Mouse (Mus musculus) B cell, adult (primary cell): ENCODE results near the gene Intu. TPM values are rescaled to one million over a fixed set of nuclear protein-coding genes. Genes with fewer than 3 reads are reported as not detected.

Experiments
- total RNA-seq: library from RNA; stranded (reverse); gene quantifications from 4 replicates; pipeline ENCODE4 v1.2.4, GENCODE M21; 2023; ENCODE audit not compliant: inconsistent age

Intu gene
- total RNA-seq, result 0.90 to 2.4 TPM (median 1.6 TPM) in 4 replicates

DNA sequence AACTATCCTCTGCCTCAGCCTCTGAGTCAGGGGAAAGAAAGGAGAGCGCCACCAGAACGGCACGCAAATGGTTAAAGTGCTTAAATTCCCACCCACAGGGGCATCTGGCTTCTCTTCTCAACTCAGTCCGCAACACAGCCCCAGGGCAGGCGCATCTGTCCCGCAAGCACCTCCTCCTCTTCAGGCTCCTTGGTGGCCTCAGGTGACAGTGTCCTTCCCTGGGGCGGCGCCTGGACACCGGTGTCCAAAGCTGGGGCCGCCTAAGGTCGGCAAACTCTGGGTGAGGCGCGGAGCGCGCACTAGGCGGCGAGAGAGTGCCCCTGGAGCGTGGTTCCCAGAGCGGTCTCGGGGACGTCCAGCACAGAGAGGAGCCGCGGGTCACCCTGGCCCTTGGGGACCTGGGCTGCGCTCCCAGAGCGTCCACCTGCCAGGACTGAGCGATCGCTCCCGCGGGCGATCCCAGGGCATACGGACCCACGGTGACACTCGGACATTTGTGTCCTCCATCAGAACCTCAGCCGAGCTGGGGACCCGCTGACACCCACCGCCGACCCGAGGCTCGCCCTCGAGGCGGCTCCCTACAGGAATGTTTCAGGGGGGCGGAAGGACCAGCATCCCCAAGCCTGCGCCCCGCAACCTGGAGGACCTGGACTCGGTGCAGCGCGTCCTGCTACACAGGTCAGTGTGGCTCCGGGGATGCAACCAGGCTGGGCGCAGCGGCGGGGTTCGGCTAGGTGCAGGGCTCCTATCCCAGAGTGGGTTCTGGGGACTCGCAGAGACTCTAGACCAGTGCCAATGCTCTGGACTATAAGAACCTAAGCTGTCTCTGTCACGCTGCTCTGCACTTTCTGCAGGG, at the start of gene Intu:
Gene Intu, plus strand, starts transcription at position 1 of the 856 bp plus-strand sequence.

DNA sequence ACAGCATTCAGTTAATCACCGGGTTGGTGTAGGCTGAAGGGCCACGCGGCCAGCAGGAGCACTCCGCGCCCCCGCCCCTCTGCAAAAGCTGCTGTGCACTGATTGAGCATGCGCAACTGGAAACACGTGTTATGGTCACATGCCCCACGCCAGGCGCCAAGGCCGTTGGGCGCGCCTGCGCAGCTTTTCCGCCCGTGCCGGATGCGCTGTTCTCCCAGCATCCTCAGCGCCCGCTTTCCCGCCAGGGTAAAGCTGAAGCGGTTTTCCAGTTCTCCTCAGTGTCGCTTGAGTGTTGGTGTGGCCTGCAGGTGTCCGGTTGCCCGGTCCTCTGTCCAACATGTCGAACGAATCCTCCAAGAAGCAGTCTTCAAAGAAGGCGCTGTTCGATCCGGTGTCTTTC, 177.6 kb downstream of the Intu start, which contains the start of gene Slc25a31:
Gene Slc25a31, plus strand, starts transcription at position 201 of the 400 bp plus-strand sequence.

DNA sequence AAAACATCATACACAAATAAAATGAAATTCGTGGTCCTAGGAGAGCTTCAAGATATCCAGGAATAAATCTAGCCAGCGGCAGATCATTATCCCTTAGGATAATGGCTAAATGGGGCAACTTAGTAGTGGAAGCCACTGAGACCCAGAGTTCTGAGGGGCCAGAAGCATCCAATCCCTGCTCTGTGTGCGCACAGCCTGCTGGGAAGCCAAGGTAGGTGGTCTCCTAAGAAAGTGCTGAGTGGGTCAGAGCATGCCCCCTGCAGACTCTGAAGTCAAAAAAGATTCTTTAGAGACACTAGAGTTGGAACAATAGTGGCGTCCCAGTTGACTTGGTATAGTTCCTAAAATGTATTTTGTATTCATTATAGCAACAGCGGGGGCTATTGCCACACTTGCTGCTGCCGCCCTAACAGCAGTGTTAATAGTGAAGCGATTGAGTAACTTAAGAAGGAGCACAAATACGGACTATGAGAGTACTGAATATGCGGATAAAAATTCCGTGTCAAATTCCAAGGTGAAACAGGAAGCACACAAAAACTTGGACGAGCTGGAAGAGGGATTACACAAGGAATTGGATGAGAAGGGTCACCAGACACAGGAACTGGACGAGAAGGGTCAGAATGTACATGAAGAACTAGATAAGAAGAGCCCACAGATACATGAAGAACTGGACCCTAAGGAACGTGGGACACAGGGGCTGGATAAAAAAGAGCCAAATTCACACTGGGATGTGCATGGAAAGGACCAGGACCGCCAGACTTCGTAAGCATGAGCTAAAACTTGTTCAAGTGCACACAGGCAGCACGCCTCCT, 213.1 kb downstream of the Intu start, which contains the start of gene Hspa4l:
Gene Hspa4l, plus strand, starts transcription at position 472 of the 812 bp plus-strand sequence.

Other genes with a start within 250 kb of the Intu start
- not detected in 4 replicates for gene Slc25a31, start 177.6 kb downstream of the Intu start, total RNA-seq
- gene Hspa4l, start 213.2 kb downstream of the Intu start, total RNA-seq, result 6.7 to 12.8 TPM (median 10.0 TPM) in 4 replicates